Mouse (Mus musculus) lung, embryonic 15.5 days (tissue): ENCODE measurements around the gene Cd22. TPM values are rescaled to one million over a fixed set of nuclear protein-coding genes. Genes with fewer than 3 reads are reported as not detected.

Experiments used
- ATAC-seq: fragments of 200-750 bp; cut with Nextera tagmentation; 2 replicates; pipeline ENCODE4 v1.8.0; 2017; ENCODE audit warnings: moderate number of reproducible peaks, borderline replicate concordance; ENCODE audit not compliant: low FRiP score, low TSS enrichment; ENCODE audit errors: extremely low read depth
- H3K27ac ChIP-seq: fragments of 300-500 bp; sonication (generic); 2 replicates; pipeline ENCODE4 v1.5.1; 2015; ENCODE audit warnings: moderate library complexity, mild to moderate bottlenecking, inconsistent platforms
- H3K27me3 ChIP-seq: fragments of 300-500 bp; sonication (generic); 2 replicates; pipeline ENCODE4 v1.6.1; 2015; ENCODE audit warnings: inconsistent platforms
- H3K36me3 ChIP-seq: fragments of 300-500 bp; sonication (generic); 2 replicates; pipeline ENCODE4 v1.6.1; 2015; ENCODE audit warnings: inconsistent platforms
- H3K4me1 ChIP-seq: fragments of 300-500 bp; sonication (generic); 2 replicates; pipeline ENCODE4 v1.6.1; 2015; ENCODE audit warnings: inconsistent platforms
- H3K4me2 ChIP-seq: fragments of 300-500 bp; sonication (generic); 2 replicates; pipeline ENCODE4 v1.6.1; 2015; ENCODE audit warnings: inconsistent platforms, mild to moderate bottlenecking, moderate library complexity
- H3K4me3 ChIP-seq: fragments of 300-500 bp; sonication (generic); 2 replicates; pipeline ENCODE4 v1.5.1; 2015; ENCODE audit warnings: mild to moderate bottlenecking, inconsistent platforms
- H3K9ac ChIP-seq: fragments of 300-500 bp; sonication (generic); 2 replicates; pipeline ENCODE4 v1.6.1; 2015; ENCODE audit warnings: inconsistent platforms
- H3K9me3 ChIP-seq: fragments of 300-500 bp; sonication (generic); 2 replicates; pipeline ENCODE4 v1.6.1; 2016; ENCODE audit warnings: inconsistent platforms
- whole genome bisulfite sequencing: fragments of 180-500 bp; shearing (Covaris S2); methylation state at CpG from one replicate; pipeline ENCODE4 v1.1.7; 2015; 5-methylcytosine and 5-hydroxymethylcytosine counted together
- polyA plus RNA-seq: library from polyadenylated mRNA; unstranded; fragments of >200 nt; fragmentation: Nextera tagmentation; extraction: Ambion mirVana; gene quantifications from 2 replicates; pipeline ENCODE4 v1.2.1, GENCODE M21; 2015

Gene Cd22
- polyA plus RNA-seq, 1 experiment from 2014 or later: 0.05 TPM

- Histone ChIP-seq H3K27me3 (no peaks in the 10 kb centered on the region), H3K36me3 (no peaks in the 10 kb centered on the region), H3K4me2 (peak overlapping the region; percentile 42), H3K4me1 (no peaks in the 10 kb centered on the region), H3K9me3 (no peaks in the 10 kb centered on the region), H3K4me3 (peak overlapping the region; percentile 6; the same call in 1 of the 2 replicates), H3K9ac (no peak overlapping the region), H3K27ac (no peak overlapping the region)
- ATAC-seq: no peak
- 9% methylated on average over 15 of the region's 16 CpGs for WGBS
Observed at GRCm38 (mm10) chr7:30859635-30860402, 20.3 kb downstream of the Cd22 start.

DNA sequence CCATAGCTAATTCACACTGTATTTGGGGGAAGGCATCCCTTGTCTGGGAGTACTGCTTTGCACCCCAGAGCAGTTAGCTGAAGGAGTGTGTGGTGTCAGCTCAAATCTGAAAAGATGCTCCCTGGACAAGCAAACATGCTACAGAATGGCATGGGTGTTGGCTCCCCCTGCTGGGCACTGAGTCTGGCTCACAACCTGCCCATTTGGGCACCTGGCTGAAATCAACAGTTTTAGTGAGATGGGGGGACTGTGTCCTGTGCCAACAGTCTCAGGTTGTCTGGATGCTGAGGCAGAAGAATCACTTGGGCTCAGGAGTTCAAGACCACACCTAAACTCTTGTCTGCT, 20.9 kb downstream of the Cd22 start:
- Histone ChIP-seq H3K9ac (no peak overlapping the region), H3K4me2 (no peak overlapping the region), H3K36me3 (no peaks in the 10 kb centered on the region), H3K4me3 (no peak overlapping the region), H3K4me1 (no peaks in the 10 kb centered on the region), H3K27ac (no peak overlapping the region), H3K9me3 (no peaks in the 10 kb centered on the region), H3K27me3 (no peaks in the 10 kb centered on the region)
- ATAC-seq: no peak

GRCm38 (mm10) chr7:30857746-30858145, 22.4 kb downstream of the Cd22 start:
- H3K4me2 ChIP-seq: no peak overlapping the region
- no peaks in the 10 kb centered on the region for H3K9me3 ChIP-seq
- no peaks in the 10 kb centered on the region for H3K4me1 ChIP-seq
- no peak overlapping the region for H3K9ac ChIP-seq
- no peak overlapping the region for H3K4me3 ChIP-seq
- no peaks in the 10 kb centered on the region for H3K36me3 ChIP-seq
- H3K27me3 ChIP-seq: no peaks in the 10 kb centered on the region
- no peak overlapping the region for H3K27ac ChIP-seq
- ATAC-seq: no peak
- 65% methylated on average over 1 of the region's 1 CpGs for WGBS

GRCm38 (mm10) chr7:30856078-30856477, 24.1 kb downstream of the Cd22 start, which contains the start of gene Ffar3:
Gene Ffar3 (minus strand): TSS chr7:30856178.
- 72% methylated on average over 6 of the region's 6 CpGs for whole genome bisulfite sequencing
- H3K4me2 ChIP-seq: no peak within 1 kb of the TSS

DNA sequence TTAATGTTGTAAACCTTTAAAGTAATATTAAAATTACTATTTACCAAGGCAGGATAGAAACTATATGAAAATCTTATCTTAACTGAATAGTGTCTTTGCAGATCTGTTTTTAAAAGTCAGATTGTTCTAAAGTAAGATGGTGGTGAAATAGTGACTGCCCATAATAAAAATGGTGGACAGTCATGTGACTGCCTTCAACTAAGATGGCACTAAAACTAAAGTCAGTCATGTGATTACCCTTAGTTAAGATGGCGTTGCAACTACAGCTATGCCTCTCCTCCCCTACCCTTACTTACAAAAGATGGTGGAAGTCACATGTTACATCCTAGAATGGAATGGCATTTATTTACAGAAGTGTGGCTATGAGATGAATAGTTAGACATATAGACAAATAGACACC, 28.7 kb downstream of the Cd22 start:
- WGBS: 81% methylated on average over 1 of the region's 1 CpGs
- Histone ChIP-seq H3K27me3 (no peaks in the 10 kb centered on the region), H3K27ac (no peak overlapping the region), H3K4me2 (no peak overlapping the region), H3K36me3 (no peaks in the 10 kb centered on the region), H3K9ac (no peak overlapping the region), H3K9me3 (no peaks in the 10 kb centered on the region), H3K4me1 (no peaks in the 10 kb centered on the region), H3K4me3 (no peak overlapping the region)
- no peak for ATAC-seq

More at GRCm38 (mm10) chr7:30856078-30856477, 24.1 kb downstream of the Cd22 start, which contains the start of gene Ffar3:
- H3K9me3 ChIP-seq: no peaks in the 10 kb centered on the region
- no peaks in the 10 kb centered on the region for H3K27me3 ChIP-seq
- no peak for ATAC-seq
- no peaks in the 10 kb centered on the region for H3K36me3 ChIP-seq
- no peak within 1 kb of the TSS for H3K27ac ChIP-seq
- H3K4me3 ChIP-seq: no peak within 1 kb of the TSS
- H3K9ac ChIP-seq: no peak within 1 kb of the TSS
- no peaks in the 10 kb centered on the region for H3K4me1 ChIP-seq

- Histone ChIP-seq H3K4me3 (no peak overlapping the region), H3K27me3 (no peaks in the 10 kb centered on the region), H3K4me2 (no peak overlapping the region), H3K36me3 (no peaks in the 10 kb centered on the region), H3K9ac (no peak overlapping the region), H3K9me3 (no peaks in the 10 kb centered on the region), H3K4me1 (no peaks in the 10 kb centered on the region), H3K27ac (no peak overlapping the region)
- ATAC-seq: no peak
- 75% methylated on average over 6 of the region's 6 CpGs for WGBS
Observed at GRCm38 (mm10) chr7:30847934-30848333, 32.2 kb downstream of the Cd22 start.

DNA sequence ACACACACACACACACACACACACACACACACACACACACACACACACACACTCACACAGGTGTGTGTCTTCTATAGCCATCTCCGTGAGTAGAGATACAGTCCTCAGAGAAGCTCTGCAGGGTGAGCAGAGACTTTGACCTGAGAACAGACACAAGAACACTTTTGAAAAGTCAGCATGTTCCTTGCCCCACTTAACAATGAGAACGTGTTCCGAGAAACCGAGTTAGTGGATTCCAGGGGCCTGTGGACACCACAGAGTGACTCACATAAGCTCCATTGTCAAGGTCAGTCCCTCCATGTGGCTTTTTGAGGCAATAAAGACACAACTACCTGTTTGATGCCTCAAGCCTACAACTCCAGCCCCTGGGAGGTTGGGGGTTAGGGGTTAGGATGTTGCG, 32.8 kb downstream of the Cd22 start:
- Histone ChIP-seq H3K9ac (no peak overlapping the region), H3K4me2 (no peak overlapping the region), H3K4me1 (no peaks in the 10 kb centered on the region), H3K27ac (no peak overlapping the region), H3K9me3 (no peaks in the 10 kb centered on the region), H3K27me3 (no peaks in the 10 kb centered on the region), H3K36me3 (no peaks in the 10 kb centered on the region), H3K4me3 (no peak overlapping the region)
- no peak for ATAC-seq
- 53% methylated on average over 5 of the region's 5 CpGs for WGBS

DNA sequence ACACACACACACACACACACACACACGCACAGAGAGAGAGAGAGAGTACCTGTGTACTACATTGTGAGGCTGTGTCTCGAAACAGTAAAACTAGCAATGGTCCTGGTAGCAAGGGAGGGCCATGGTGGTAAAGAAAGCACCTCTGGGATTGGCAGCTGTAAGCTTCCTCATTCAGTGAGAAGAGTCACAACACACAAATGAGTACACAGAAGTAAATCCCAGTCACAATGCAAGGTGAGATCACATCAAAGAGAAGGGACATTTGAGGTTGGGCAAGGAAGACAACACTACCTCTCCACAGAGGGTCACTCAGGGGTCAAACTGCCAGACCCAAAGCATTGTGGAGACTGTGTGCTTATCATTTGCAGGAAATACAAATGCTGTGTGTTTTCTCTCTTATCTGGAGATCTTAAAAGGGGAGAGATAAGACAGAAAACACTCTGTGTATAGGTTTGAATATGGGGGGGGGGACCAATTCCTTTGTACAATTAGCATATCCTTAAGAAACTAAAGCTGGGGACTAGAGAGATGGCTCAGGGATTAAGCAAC, 33.6 kb downstream of the Cd22 start:
- H3K4me2 ChIP-seq: no peak overlapping the region
- H3K9ac ChIP-seq: no peak overlapping the region
- 57% methylated on average over 2 of the region's 2 CpGs for WGBS
- no peaks in the 10 kb centered on the region for H3K27me3 ChIP-seq
- H3K4me3 ChIP-seq: no peak overlapping the region
- H3K36me3 ChIP-seq: no peaks in the 10 kb centered on the region
- H3K27ac ChIP-seq: no peak overlapping the region
- no peak for ATAC-seq
- no peaks in the 10 kb centered on the region for H3K9me3 ChIP-seq
- H3K4me1 ChIP-seq: no peaks in the 10 kb centered on the region

DNA sequence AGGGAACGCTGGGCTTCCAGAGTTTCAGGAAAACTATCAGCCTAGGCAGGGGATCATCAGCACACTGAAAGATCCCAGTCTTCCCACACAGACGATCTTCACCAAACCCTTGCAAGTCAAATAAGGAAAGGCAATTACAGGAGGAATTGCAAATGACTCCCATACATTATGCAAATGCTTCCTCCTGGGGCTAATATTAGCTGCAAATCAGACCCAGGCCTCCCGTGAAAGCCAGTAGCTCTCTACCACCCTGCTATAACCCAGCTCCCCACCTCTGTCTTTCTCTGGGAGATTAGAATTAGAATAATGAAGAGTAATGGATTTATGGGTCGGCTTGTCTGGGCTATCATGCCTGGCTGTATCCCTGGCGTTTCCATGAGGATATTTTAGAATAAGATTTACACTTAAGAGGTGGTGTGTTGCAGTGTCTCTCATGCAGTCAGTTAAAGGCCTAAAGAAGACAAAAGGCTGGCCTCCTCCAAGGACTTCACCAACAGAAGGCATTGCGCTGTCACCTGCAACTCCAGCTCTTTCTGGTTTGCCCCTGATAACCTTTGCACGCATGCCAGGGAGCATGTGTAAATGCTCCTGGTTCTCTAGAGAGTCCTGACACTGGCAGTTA, 35.4 kb downstream of the Cd22 start:
- no peaks in the 10 kb centered on the region for H3K4me1 ChIP-seq
- WGBS: 25% methylated on average over 7 of the region's 7 CpGs
- H3K36me3 ChIP-seq: no peaks in the 10 kb centered on the region
- H3K9ac ChIP-seq: no peak overlapping the region
- no peaks in the 10 kb centered on the region for H3K27me3 ChIP-seq
- no peak overlapping the region for H3K4me3 ChIP-seq
- no peak overlapping the region for H3K27ac ChIP-seq
- H3K9me3 ChIP-seq: no peaks in the 10 kb centered on the region
- no peak overlapping the region for H3K4me2 ChIP-seq
- no peak for ATAC-seq

GRCm38 (mm10) chr7:30842092-30842491, 38.0 kb downstream of the Cd22 start:
- H3K4me1 ChIP-seq: no peaks in the 10 kb centered on the region
- H3K4me2 ChIP-seq: no peak overlapping the region
- H3K9me3 ChIP-seq: no peaks in the 10 kb centered on the region
- H3K36me3 ChIP-seq: no peaks in the 10 kb centered on the region
- H3K4me3 ChIP-seq: no peak overlapping the region
- WGBS: 76% methylated on average over 5 of the region's 5 CpGs
- no peak for ATAC-seq
- H3K9ac ChIP-seq: no peak overlapping the region
- no peak overlapping the region for H3K27ac ChIP-seq
- H3K27me3 ChIP-seq: no peaks in the 10 kb centered on the region

- Histone ChIP-seq H3K4me3 (no peak overlapping the region), H3K27me3 (no peaks in the 10 kb centered on the region), H3K9ac (no peak overlapping the region), H3K36me3 (no peaks in the 10 kb centered on the region), H3K4me2 (no peak overlapping the region), H3K9me3 (no peaks in the 10 kb centered on the region), H3K27ac (no peak overlapping the region), H3K4me1 (no peaks in the 10 kb centered on the region)
- ATAC-seq: no peak
- WGBS: 71% methylated on average over 4 of the region's 4 CpGs
Observed at GRCm38 (mm10) chr7:30841379-30841778, 38.8 kb downstream of the Cd22 start.

DNA sequence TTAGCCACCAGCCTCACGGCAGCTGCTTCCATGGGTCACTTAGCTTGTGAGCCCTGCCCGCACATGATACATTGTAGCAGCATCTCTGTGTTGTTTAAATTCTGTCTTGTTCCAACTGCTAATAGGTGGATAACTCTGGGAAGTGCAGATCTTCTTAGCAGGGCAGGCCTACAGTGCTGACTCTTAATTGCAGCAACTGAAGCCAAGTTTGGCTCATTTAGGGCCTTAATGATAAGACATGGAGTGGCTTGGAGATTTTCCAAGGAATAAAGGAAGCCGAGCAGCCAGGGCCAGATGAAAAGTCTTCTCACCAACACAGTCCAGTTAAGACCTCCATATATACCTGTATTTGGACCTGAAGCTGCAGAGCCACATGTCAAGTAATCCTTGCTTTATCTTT, 39.8 kb downstream of the Cd22 start:
- no peak for ATAC-seq
- no peak overlapping the region for H3K4me2 ChIP-seq
- 49% methylated on average over 3 of the region's 3 CpGs for WGBS

More for the DNA sequence above, 39.8 kb downstream of the Cd22 start:
- no peak overlapping the region for H3K9ac ChIP-seq
- H3K9me3 ChIP-seq: no peaks in the 10 kb centered on the region
- no peaks in the 10 kb centered on the region for H3K27me3 ChIP-seq
- H3K4me1 ChIP-seq: no peaks in the 10 kb centered on the region
- H3K36me3 ChIP-seq: no peaks in the 10 kb centered on the region
- no peak overlapping the region for H3K4me3 ChIP-seq
- H3K27ac ChIP-seq: no peak overlapping the region
